Mouse (Mus musculus): ENCODE measurements around the gene Eps8. TPM values are rescaled to one million over a fixed set of nuclear protein-coding genes. Genes with fewer than 3 reads are reported as not detected.

Gene Eps8
- polyA plus RNA-seq, 1 experiment from 2014 or later: 11.7 TPM

DNA sequence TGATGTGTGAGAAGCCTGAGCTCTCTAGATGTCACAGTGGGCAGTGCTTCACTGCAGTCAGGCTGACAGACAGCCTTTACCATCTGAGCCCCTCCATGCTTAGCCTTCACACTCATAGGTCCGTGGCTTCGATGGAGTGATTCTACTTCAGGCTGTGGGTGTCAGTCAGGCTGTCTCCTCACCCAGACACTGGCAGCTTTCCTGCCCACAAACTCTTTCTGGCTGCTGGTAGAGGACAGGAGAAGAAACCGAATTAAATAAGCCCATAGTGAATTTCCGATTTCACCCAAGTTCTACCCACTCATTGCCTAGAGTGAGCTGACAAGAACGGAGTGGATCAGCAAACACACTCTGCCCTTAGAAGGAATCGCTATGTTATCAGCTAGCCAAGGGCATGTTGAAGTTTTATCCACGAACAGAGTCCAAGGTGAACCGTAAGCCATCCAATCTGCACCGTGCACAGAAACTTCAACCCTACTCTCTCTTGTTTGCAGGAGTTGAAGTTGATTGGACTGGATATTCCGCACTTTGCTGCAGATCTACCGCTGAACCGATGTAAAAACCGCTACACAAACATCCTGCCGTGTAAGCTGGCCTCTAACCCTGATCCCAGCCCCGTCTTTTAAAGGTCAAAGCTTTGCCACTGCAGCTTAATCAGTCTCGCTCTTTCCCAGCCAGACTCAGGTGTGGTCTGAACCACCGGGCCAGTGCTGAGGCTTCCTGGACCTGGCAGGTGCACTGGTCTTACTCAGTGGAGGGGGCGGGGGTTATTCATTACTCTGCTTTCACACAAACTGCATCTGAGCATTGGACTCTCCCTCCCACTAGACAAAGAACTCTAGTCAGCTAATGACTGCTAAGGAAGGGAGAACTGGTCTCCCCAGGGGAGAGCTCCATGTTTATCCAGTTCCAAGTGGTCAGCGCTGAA, 213.9 kb downstream of the Eps8 start:
- peaks cover 17% of the 10 kb centered on the region for H3K27me3 ChIP-seq
- H3K27ac ChIP-seq: no peak overlapping the region
- WGBS: 86% methylated on average over 19 of the region's 19 CpGs
- peaks cover 31% of the 10 kb centered on the region for H3K36me3 ChIP-seq
- H3K9ac ChIP-seq: no peak overlapping the region
- no peak for ATAC-seq (ENCODE audit: low FRiP score)
- no peaks in the 10 kb centered on the region for H3K9me3 ChIP-seq
- no peak overlapping the region for H3K4me2 ChIP-seq
- H3K4me3 ChIP-seq: no peak overlapping the region
- H3K4me1 ChIP-seq (replicated peaks): peaks cover 17% of the 10 kb centered on the region

DNA sequence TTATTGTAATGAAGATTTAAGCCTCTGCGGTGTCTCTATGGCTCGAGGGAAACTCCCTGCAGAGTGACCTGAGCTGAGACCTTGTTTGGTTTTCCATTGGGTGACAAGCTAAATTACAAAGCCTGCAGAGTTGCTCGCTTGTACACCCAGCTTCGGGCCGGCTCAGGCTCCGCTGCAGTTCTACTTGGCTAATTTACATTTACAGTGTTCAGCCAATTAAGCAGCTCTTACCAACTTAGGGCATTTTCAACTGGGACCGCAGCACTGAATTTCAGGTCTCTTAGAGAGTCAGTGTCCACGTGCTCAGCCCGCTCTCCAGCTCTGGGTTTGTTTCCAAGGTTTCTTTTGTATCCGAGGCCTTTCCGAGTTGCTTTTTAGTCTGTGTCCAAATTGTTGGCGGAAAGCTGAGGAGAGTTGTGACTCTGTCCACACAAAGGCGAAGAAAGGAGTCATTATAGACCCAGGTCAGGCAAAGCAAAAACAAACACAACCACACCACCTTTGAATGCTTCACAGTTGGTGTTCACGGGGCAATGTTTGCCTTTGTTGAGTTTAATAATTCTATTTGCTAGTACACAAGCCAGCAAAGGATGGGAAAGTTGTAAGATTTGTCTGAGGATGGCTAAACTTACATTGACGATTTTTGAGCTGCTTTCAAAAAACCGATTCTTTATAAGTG, 216.6 kb downstream of the Eps8 start:
- Histone ChIP-seq H3K4me2 (0 out of 2 replicates have a peak overlapping the region, but pooled peaks have one; percentile 3), H3K4me3 (no peak overlapping the region), H3K4me1 (replicated peaks) (peaks cover 32% of the 10 kb centered on the region), H3K27me3 (peaks cover 24% of the 10 kb centered on the region), H3K9ac (no peak overlapping the region), H3K36me3 (peaks cover 7% of the 10 kb centered on the region), H3K9me3 (no peaks in the 10 kb centered on the region), H3K27ac (0 out of 2 replicates have a peak overlapping the region, but pooled peaks have one; percentile 18)
- WGBS: 14% methylated on average over 16 of the region's 16 CpGs
- ATAC-seq (ENCODE audit: low FRiP score): peak; percentile 83

DNA sequence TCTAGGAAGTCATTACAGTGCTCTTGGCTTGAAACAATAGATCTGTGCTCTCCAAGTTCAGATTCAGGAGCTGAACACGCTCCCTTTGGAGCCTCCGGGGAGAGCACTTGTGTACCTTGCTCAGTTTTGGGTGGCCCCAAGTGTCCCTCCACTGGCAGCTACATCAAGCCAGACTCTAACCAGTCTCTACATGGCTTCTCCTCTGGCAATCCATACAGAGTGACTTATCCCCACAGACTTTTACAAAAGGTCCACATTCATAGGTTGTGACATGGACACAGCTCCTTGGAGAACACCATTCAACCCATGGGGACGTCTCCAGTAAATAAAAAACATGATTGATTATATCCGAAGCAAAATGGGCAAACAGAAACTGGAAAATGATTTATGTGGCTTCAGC, 217.2 kb downstream of the Eps8 start:
- H3K9ac ChIP-seq: no peak overlapping the region
- H3K36me3 ChIP-seq: peaks cover 2% of the 10 kb centered on the region
- 0 out of 2 replicates have a peak overlapping the region, but pooled peaks have one; percentile 3 for H3K4me2 ChIP-seq
- peaks cover 32% of the 10 kb centered on the region for H3K4me1 ChIP-seq (replicated peaks)
- H3K9me3 ChIP-seq: no peaks in the 10 kb centered on the region
- no peak overlapping the region for H3K4me3 ChIP-seq
- H3K27ac ChIP-seq: 0 out of 2 replicates have a peak overlapping the region, but pooled peaks have one; percentile 18
- peak; percentile 28 for ATAC-seq (ENCODE audit: low FRiP score)
- peaks cover 24% of the 10 kb centered on the region for H3K27me3 ChIP-seq
- WGBS: 43% methylated on average over 4 of the region's 4 CpGs

GRCm38 (mm10) chr6:137433521-137434137, 221.0 kb downstream of the Eps8 start:
- peak; percentile 63 for ATAC-seq (ENCODE audit: low FRiP score)
- H3K4me2 ChIP-seq: no peak overlapping the region
- WGBS: 48% methylated on average over 14 of the region's 14 CpGs
- no peak overlapping the region for H3K4me3 ChIP-seq
- peaks cover 7% of the 10 kb centered on the region; the same call in 1 of the 2 replicates for H3K27me3 ChIP-seq
- H3K9ac ChIP-seq: no peak overlapping the region
- H3K36me3 ChIP-seq: peaks cover 11% of the 10 kb centered on the region
- H3K27ac ChIP-seq: peak overlapping the region; percentile 48; the same call in 1 of the 2 replicates
- H3K9me3 ChIP-seq: no peaks in the 10 kb centered on the region
- H3K4me1 ChIP-seq (replicated peaks): peaks cover 32% of the 10 kb centered on the region

Other genes with a start within 250 kb of the Eps8 start
- gene Strap, start 80.2 kb upstream of the Eps8 start, polyA plus RNA-seq (2015; fragmentation: Nextera tagmentation; extraction: Ambion mirVana): 171 and 175 TPM in 2 replicates
- 16.2 and 19.0 TPM in 2 replicates for gene Dera, start 99.7 kb upstream of the Eps8 start, polyA plus RNA-seq (2015; fragmentation: Nextera tagmentation; extraction: Ambion mirVana)